Comparison of ENCODE assay signal across 9 mouse cellular contexts in genomic region chr2:102294827-102295270, GRCm38 (mm10).
DNase-seq lines count a peak whose midpoint lies in the region; ATAC-seq lines count a peak whose summit lies in the region.
"Had no signal": no experiment of that assay in that cellular context is flagged by ENCODE, and none has a peak within 500 bp of the region (broad histone marks: within the 10 kb centered on the region; RNA-seq: fewer than 3 reads in every experiment).

No protein-coding gene starts in this region.

- no peak overlapping the region for H3K9ac ChIP-seq in neural tube, embryonic 15.5 days (replicated peaks)
- H3K9ac ChIP-seq in embryonic facial prominence, embryonic 12.5 days: no peak overlapping the region
- no peak overlapping the region for H3K9ac ChIP-seq in neural tube, embryonic 11.5 days (ENCODE audit: low read length)
- H3K9ac ChIP-seq: lung, embryonic 15.5 days had no signal

- H3K36me3 ChIP-seq in neural tube, embryonic 15.5 days: no peaks in the 10 kb centered on the region
- H3K36me3 ChIP-seq in embryonic facial prominence, embryonic 12.5 days: no peaks in the 10 kb centered on the region
- H3K36me3 ChIP-seq in neural tube, embryonic 11.5 days (ENCODE audit: control insufficient read depth, insufficient read depth, low read length): no peaks in the 10 kb centered on the region
- H3K36me3 ChIP-seq: lung, embryonic 15.5 days had no signal

- DNase-seq in neural tube, embryonic 10.5 days (ENCODE audit: extremely low spot score, low spot score): peak; percentile 22
- DNase-seq in heart, postnatal 14 days: peak; percentile 60 to 67
- peak; percentile 20 for DNase-seq in neural tube, embryonic 11.5 days (ENCODE audit: low spot score)
- no peak for DNase-seq in urinary bladder, postnatal 10 days (ENCODE audit: low spot score)
- DNase-seq: right cerebral cortex, postnatal 25 days had no signal

- intact Hi-C loops in heart, postnatal 14 days (cut with DNase I): loop anchor here (5.0 to 10.0 kb wide), 4 partner anchors 107 to 600 kb away; partner anchors contain the start of gene Fjx1

- H3K4me2 ChIP-seq in neural tube, embryonic 15.5 days: no peak overlapping the region
- H3K4me2 ChIP-seq in embryonic facial prominence, embryonic 12.5 days (replicated peaks): no peak overlapping the region
- H3K4me2 ChIP-seq in neural tube, embryonic 11.5 days (ENCODE audit: low read depth): no peak overlapping the region
- H3K4me2 ChIP-seq: lung, embryonic 15.5 days had no signal

- H3K9me3 ChIP-seq in neural tube, embryonic 15.5 days (replicated peaks): no peaks in the 10 kb centered on the region
- H3K9me3 ChIP-seq in embryonic facial prominence, embryonic 12.5 days: no peaks in the 10 kb centered on the region
- H3K9me3 ChIP-seq in neural tube, embryonic 11.5 days (ENCODE audit: control insufficient read depth, low read length): no peaks in the 10 kb centered on the region
- H3K9me3 ChIP-seq: lung, embryonic 15.5 days had no signal

- H3K27me3 ChIP-seq in neural tube, embryonic 15.5 days (replicated peaks): no peaks in the 10 kb centered on the region
- no peaks in the 10 kb centered on the region for H3K27me3 ChIP-seq in embryonic facial prominence, embryonic 12.5 days
- H3K27me3 ChIP-seq in neural tube, embryonic 11.5 days (ENCODE audit: control insufficient read depth, insufficient read depth, low read length): no peaks in the 10 kb centered on the region
- H3K27me3 ChIP-seq: lung, embryonic 15.5 days had no signal

- no peak; the same call in 1 of the 2 replicates for ATAC-seq in neural tube, embryonic 15.5 days (ENCODE audit: low FRiP score)
- peak; percentile 74 for ATAC-seq in embryonic facial prominence, embryonic 12.5 days (ENCODE audit: insufficient number of reproducible peaks, insufficient read depth, low FRiP score, low TSS enrichment)
- no peak for ATAC-seq in neural tube, embryonic 11.5 days (ENCODE audit: insufficient read depth, low FRiP score, low TSS enrichment)
- no peak for ATAC-seq in granulocyte monocyte progenitor cell, adult 5-6 weeks (replicated peaks; ENCODE audit: poor library complexity, severe bottlenecking)

- no peak overlapping the region for H3K4me3 ChIP-seq in neural tube, embryonic 15.5 days (replicated peaks)
- no peak overlapping the region for H3K4me3 ChIP-seq in embryonic facial prominence, embryonic 12.5 days
- no peak overlapping the region for H3K4me3 ChIP-seq in neural tube, embryonic 11.5 days (ENCODE audit: low read depth, low read length)
- H3K4me3 ChIP-seq: lung, embryonic 15.5 days had no signal

- H3K27ac ChIP-seq in neural tube, embryonic 15.5 days (replicated peaks): no peak overlapping the region
- H3K27ac ChIP-seq in embryonic facial prominence, embryonic 12.5 days: 0 out of 2 replicates have a peak overlapping the region, but pooled peaks have one; percentile 43
- H3K27ac ChIP-seq in neural tube, embryonic 11.5 days (ENCODE audit: low read depth, low read length): no peak overlapping the region
- H3K27ac ChIP-seq: lung, embryonic 15.5 days had no signal

- 24% methylated on average over 6 of the region's 6 CpGs for WGBS in neural tube, embryonic 15.5 days
- WGBS in embryonic facial prominence, embryonic 12.5 days: 14% methylated on average over 6 of the region's 6 CpGs
- 25% methylated on average over 6 of the region's 6 CpGs for WGBS in neural tube, embryonic 11.5 days

- H3K4me1 ChIP-seq in neural tube, embryonic 15.5 days: peaks cover 8% of the 10 kb centered on the region; the same call in 1 of the 2 replicates
- peaks cover 14% of the 10 kb centered on the region for H3K4me1 ChIP-seq in embryonic facial prominence, embryonic 12.5 days
- H3K4me1 ChIP-seq in neural tube, embryonic 11.5 days (ENCODE audit: control insufficient read depth, insufficient read depth, low read length): no peaks in the 10 kb centered on the region
